Mouse (Mus musculus): Measurements from ENCODE around the gene Olfr90.

GRCm38 (mm10) chr17:37062101-37062641 lies 26.1 kb downstream of the Olfr90 start:
- no peak for TF ChIP-seq CTCF (IDR thresholded peaks at IDR 0.05; ENCODE audit: low read depth, low read length)
- TF ChIP-seq POLR2A (IDR thresholded peaks at IDR 0.05; ENCODE audit: borderline replicate concordance, low read depth, low read length) = no peak
